Mouse (Mus musculus): ENCODE results near the gene Fam241a. TPM values are rescaled to one million over a fixed set of nuclear protein-coding genes. Genes with fewer than 3 reads are reported as not detected.

Fam241a gene
- total RNA-seq, 2 experiments from 2014 or later: 2.8 to 3.4 TPM

DNA sequence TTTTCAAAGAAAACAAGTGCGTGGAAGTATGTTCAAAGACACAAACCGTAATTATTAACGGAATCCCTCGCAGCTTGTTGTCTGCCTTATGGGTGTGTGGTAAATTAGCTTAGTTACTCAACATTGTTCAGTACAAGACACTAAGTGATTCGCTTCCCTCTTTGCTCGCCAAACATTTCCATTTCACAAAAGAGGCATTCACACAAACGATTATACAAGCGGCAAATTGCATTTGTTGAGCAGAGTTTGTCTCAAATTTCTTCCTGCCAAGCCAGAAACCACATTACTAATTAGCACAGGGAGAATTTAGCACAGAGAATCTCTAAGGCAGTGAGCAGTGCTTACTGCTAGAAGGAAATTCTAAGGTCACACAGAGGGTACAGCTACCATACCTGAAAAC, 54.2 kb downstream of the Fam241a start:
- no peak for DNase-seq
- intact Hi-C loops (cut with DNase I): no loop called here

DNA sequence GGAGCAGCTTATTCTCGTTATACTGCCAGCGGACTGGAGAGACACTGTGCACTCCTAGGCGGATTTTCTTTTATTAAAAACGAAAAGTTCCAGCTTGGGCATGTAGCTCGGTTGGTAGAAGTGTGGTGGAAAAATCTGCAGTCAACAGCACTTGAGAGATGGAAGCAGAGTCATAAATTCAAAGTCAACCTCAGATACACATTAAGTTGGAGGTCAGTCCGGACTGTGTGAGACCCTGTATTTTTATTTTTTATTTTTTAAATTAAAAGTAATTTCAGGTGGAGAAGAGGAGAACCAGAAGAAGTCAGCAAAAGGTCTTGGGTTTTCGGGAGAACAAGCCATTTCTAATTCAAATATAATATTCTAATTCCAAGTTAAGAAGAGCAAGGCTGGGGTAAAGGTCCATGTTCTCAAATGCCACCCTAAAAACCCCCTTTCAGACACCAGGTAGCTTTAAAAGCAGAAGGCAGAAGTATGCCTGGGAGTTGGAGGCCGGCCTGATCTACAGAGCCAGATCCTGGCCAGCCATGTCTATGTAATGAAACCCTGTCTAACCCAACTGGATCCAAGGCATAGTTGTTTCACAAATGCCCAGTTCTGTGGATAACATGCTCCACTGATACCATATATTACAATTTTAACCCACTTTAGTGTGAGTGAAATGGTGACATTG, 58.0 kb downstream of the Fam241a start:
- intact Hi-C loops (cut with DNase I): loop anchor here (2.0 to 5.0 kb wide), 2 partner anchors 46 to 57 kb away; no protein-coding TSS in a partner anchor
- no peak for DNase-seq

DNA sequence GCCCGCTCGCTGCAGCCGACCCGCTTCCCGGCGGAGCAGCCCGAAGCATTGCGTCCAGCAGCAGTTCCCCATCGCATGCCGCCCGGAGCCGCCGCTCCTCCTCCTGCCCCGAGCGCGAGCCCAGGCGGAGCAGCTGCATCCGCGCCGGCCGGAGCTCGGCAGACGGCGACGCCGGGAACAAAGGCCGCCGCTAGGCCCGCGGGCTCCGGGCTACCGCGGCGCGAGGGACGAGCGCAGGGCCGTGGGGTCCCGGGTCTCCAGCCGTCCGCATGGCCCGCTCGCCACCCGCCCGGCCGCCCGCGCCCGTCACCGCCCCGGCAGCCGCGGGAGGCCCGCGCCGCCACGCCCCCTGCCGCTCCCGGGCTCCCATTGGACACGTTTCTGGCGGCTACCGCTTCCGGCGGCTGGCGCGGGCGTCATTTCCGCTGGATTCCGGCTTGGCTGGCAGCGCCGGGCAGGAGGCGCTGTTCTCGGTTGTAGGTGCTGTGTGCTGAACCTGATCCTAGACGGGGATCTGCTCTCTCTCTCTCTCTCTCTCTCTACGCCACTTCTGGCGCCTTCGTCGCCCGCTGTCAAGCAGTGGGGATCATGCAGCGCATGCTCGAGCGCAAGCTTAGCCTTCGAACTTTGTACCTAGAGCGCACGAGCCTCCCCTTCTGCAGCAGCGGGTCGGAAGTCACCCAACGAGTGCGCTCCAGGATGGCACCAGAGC, 58.8 kb downstream of the Fam241a start, which contains the start of gene Ap1ar:
Ap1ar (minus strand) TSS at position 370 of the 712 bp plus-strand sequence.
- intact Hi-C loops (cut with DNase I): loop anchor here (5.0 kb wide), 1 partner anchor 45 kb away; no protein-coding TSS in a partner anchor

DNA sequence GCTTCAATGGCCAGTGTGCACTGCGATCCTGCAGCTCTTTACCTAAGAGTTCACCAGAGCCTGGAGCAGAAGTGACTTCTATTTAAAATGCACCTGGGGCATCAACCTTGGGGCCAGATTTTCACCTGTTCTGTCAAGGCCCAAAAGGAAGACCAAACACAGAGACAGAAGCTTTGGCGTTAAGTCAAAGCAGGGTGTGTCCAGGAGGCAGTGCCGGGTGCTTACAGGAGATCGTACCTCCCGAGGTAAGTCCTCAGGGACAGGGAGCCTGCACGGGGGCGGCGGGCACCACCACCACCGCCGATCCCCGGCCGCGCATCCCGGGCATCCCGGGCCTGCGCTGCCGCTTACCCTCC, 59.3 kb downstream of the Fam241a start:
- intact Hi-C loops (cut with DNase I): loop anchor here (5.0 kb wide), 1 partner anchor 44 kb away; no protein-coding TSS in a partner anchor
- DNase-seq: no peak

More for the DNA sequence above, 58.8 kb downstream of the Fam241a start, which contains the start of gene Ap1ar:
- peak; percentile 93 to 94 for DNase-seq

DNA sequence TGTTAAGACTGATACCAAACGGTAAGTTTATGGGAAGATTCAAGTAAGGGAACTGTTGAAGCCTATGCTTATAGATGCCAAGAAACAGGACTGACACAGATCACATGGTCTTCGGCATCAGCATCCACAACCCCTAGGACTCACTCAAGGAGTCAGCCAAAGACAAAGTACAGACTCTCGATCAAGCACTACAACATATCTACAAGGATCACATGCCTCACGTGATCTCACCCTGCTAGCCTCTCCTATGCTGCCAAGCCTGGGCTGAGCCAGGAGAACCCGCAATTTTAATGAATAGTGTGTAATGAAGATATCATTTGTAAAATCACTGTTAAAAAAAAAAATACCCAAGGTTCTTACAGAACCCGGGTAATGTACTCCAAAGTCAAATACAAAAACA, 60.5 kb downstream of the Fam241a start:
- DNase-seq: no peak
- intact Hi-C loops (cut with DNase I): loop anchor here (5.0 kb wide), 1 partner anchor 43 kb away; no protein-coding TSS in a partner anchor

GRCm38 (mm10) chr3:127834040-127834439, 62.1 kb downstream of the Fam241a start:
- intact Hi-C loops (cut with DNase I): no loop called here
- DNase-seq: no peak

- intact Hi-C loops (cut with DNase I): no loop called here
- DNase-seq: no peak
These were observed 65.0 kb downstream of the Fam241a start for GRCm38 (mm10) chr3:127831079-127831478.

DNA sequence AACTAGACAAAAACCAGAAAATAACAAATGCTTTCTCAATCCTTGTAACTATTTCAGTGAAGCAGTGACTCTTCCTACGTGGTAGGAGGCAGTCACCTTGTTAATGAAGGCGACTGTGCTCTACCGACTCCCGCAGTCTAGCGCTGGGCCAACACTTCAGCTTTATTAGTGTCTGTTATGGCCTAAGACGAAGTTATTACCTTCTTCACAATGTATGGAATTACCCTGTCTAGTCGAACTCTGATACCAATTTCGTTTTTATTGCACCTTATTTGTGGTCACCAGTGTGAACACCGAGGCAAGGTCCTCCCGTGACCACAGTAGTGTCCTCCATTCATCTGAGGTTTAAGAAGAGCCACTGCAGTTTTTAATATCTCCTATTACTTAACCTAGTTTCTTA, 65.9 kb downstream of the Fam241a start:
- intact Hi-C loops (cut with DNase I): no loop called here
- no peak for DNase-seq

- no peak for DNase-seq
- intact Hi-C loops (cut with DNase I): no loop called here
These were observed 69.0 kb downstream of the Fam241a start for GRCm38 (mm10) chr3:127827123-127827522.

DNA sequence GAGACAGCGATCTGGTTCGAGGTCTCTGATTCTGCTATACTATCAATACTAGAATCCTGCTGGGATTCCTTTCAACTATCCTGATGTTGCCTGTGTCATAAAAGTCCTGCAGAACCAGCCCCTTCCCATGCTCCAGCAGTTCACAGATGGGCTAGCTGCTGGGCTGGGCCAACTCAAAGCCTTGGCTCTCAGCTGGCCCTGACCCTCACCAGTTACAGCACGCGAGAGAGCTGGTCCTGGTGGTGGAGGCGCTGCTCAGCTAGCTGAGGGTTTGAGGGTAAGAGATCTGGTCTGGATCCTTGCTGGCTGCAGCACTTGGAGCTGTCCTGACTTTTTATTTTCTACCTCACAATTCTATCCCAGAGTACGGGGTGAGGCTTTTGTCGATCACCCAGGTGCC, 69.6 kb downstream of the Fam241a start:
- intact Hi-C loops (cut with DNase I): no loop called here
- DNase-seq: no peak

DNA sequence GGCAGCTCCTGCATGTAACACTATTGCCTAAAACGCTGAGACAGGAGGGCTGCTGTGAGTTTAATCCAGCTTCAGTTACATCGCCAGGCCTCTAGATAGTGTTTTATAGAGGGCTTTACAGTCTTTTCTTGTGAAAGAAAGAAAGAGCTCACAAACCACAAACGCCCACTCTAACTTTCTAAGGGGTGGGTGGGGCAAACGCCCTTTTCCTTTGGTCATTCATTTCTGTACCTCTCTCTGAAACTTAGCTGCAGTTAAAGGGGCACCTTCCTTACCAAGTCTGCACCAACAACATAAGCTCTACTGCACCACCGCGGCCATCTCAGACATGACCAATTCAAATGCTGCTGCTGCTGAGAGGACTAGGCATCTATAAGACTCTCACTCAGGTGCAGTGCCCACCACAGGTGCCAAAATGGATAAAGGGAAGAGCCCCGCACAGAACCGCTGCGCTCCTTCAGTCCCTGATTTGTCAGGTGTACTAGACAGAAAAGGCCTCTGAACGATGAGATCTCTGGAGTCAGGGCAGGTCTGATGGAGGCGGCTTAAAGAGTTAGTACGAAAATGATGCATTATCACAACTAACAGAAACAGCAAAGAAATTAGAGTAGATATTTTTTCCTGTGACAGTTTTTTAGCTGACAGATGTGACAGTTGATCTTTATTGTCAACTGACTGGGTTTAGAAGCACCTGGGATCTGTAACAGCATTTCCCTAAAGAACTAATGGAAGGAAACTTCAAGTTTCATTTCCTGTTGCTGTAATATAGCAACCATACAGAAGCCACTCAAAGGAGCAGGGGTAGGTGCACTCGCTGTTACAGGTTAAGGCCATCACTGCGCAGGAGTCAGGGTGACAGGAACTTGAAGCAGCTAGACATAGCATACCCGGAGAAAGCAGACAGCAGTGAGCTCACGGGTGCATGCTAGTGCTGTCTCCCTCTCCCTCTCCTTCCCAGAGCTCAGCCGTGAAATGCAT, 71.9 kb downstream of the Fam241a start:
- DNase-seq: no peak
- intact Hi-C loops (cut with DNase I): no loop called here

DNA sequence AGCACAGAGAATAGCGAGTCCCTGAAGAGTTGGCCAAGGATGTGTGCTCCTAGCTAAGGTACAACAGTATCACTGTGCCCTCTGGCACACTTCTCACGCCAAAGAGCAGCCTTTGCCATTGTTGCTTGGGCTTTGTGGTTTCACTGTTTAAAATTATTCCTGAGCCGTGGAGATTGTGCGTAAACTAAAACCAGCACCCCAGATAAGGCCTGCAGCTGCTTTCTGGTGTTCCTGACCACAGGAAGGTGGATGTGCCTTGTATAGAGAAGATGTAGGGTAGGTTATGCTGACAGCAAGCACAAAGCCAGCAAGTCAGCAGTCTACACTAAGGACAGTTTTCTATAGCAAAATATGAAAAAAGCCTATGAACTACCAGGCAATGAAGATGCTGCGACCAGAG, 74.9 kb downstream of the Fam241a start:
- DNase-seq: no peak
- intact Hi-C loops (cut with DNase I): no loop called here

DNA sequence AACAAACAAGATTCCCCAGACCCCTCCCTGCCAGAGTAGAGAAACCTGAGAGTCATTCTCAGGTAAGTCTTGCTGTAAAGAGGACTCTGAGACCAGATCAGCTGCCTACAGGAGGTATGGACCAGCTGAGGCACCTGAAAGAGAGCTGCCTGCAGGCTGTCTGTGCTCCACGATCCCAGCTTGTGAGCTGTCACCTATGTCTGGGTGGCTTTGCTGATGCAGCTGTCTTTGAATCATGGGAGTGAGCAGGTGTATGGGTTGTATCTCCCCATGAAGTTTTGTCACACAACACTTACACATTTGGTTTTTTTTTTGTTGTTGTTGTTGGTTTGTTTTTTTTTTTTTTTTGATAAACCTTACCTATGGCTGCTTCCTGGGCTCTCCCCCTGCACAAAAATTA, 75.7 kb downstream of the Fam241a start:
- DNase-seq: no peak
- intact Hi-C loops (cut with DNase I): no loop called here

Other genes with a start within 250 kb of the Fam241a start
- gene Alpk1, start 115.8 kb downstream of the Fam241a start, total RNA-seq (2021): 1 to 10 TPM; 1.1 to 1.4 TPM
- gene Tifa, start 106.5 kb downstream of the Fam241a start, total RNA-seq (2021): 1 to 10 TPM in 1 of 2 experiments, under 1 TPM in 1; 0.59 to 1.0 TPM
- gene Ap1ar, start 58.8 kb downstream of the Fam241a start, total RNA-seq (2021): 10 to 100 TPM; 19.6 to 20.9 TPM